Mouse (Mus musculus): Measurements from ENCODE around the gene Rassf2.

Gene Rassf2

GRCm38 (mm10) chr2:132029646-132030417 is at the start of gene Rassf2:
Rassf2 (minus strand) TSS chr2:132030258.
- peak; percentile 95 for DNase-seq (ENCODE audit: low read depth, low spot score)

GRCm38 (mm10) chr2:132079139-132079538 is 49.1 kb upstream of the Rassf2 start:
- no peak for DNase-seq (ENCODE audit: low read depth, low spot score)

GRCm38 (mm10) chr2:132073052-132073451 is 43.0 kb upstream of the Rassf2 start:
- DNase-seq (ENCODE audit: low read depth, low spot score) = no peak

GRCm38 (mm10) chr2:132069985-132070735 is 40.1 kb upstream of the Rassf2 start:
- DNase-seq (ENCODE audit: low read depth, low spot score) = no peak

GRCm38 (mm10) chr2:132064185-132064831 is 34.2 kb upstream of the Rassf2 start:
- no peak for DNase-seq (ENCODE audit: low read depth, low spot score)

- no peak for DNase-seq (ENCODE audit: low read depth, low spot score)
These were observed 33.7 kb upstream of the Rassf2 start for GRCm38 (mm10) chr2:132063776-132064175.

- no peak for DNase-seq (ENCODE audit: low read depth, low spot score)
These were observed 31.8 kb upstream of the Rassf2 start for GRCm38 (mm10) chr2:132061884-132062283.

GRCm38 (mm10) chr2:132059919-132060318 is 29.9 kb upstream of the Rassf2 start:
- DNase-seq (ENCODE audit: low read depth, low spot score) = peak; percentile 31

GRCm38 (mm10) chr2:132055349-132055753 is 25.3 kb upstream of the Rassf2 start:
- DNase-seq (ENCODE audit: low read depth, low spot score) = no peak

- peak; percentile 30 for DNase-seq (ENCODE audit: low read depth, low spot score)
These were observed 23.8 kb upstream of the Rassf2 start for GRCm38 (mm10) chr2:132053824-132054223.

GRCm38 (mm10) chr2:132051798-132052197 is 21.7 kb upstream of the Rassf2 start:
- DNase-seq (ENCODE audit: low read depth, low spot score) = peak; percentile 49

- DNase-seq (ENCODE audit: low read depth, low spot score) = no peak
These were observed 19.9 kb upstream of the Rassf2 start for GRCm38 (mm10) chr2:132049921-132050320.

GRCm38 (mm10) chr2:132049491-132049890 is 19.4 kb upstream of the Rassf2 start:
- DNase-seq (ENCODE audit: low read depth, low spot score) = no peak

- DNase-seq (ENCODE audit: low read depth, low spot score) = peak; percentile 85
These were observed 18.2 kb upstream of the Rassf2 start for GRCm38 (mm10) chr2:132048143-132048772.

GRCm38 (mm10) chr2:132047364-132047763 is 17.3 kb upstream of the Rassf2 start:
- DNase-seq (ENCODE audit: low read depth, low spot score) = no peak

GRCm38 (mm10) chr2:132046659-132047058 is 16.6 kb upstream of the Rassf2 start:
- DNase-seq (ENCODE audit: low read depth, low spot score) = no peak

- no peak for DNase-seq (ENCODE audit: low read depth, low spot score)
These were observed 14.5 kb upstream of the Rassf2 start for GRCm38 (mm10) chr2:132044320-132045274.

- DNase-seq (ENCODE audit: low read depth, low spot score) = no peak
These were observed 13.1 kb upstream of the Rassf2 start for GRCm38 (mm10) chr2:132043101-132043621.

GRCm38 (mm10) chr2:132039894-132040293 is 9.8 kb upstream of the Rassf2 start:
- DNase-seq (ENCODE audit: low read depth, low spot score) = no peak

GRCm38 (mm10) chr2:132036326-132036725 is 6.3 kb upstream of the Rassf2 start:
- DNase-seq (ENCODE audit: low read depth, low spot score) = no peak

All from A20 (cell line).